Mouse (Mus musculus) cortical plate, adult 2 months (tissue): ENCODE measurements around the gene Cwf19l2.

Experiments
- CTCF ChIP-seq: fragments of 200-500 bp; IDR thresholded peaks from 2 replicates; pipeline ENCODE4 v1.5.1; 2011; ENCODE audit warnings: mild to moderate bottlenecking, control low read depth, low read length; ENCODE audit not compliant: insufficient read depth; ENCODE audit errors: extremely low read depth
- POLR2A ChIP-seq: fragments of 200-500 bp; IDR thresholded peaks from 2 replicates; pipeline ENCODE4 v1.6.1; 2011; ENCODE audit warnings: mild to moderate bottlenecking, low read length, control low read depth; ENCODE audit not compliant: insufficient read depth; ENCODE audit errors: extremely low read depth

GRCm38 (mm10) chr9:3471897-3472296 is 68.5 kb downstream of the Cwf19l2 start:
- TF ChIP-seq CTCF = no peak
- TF ChIP-seq POLR2A = no peak
